Mouse (Mus musculus) brain, adult 2 months (tissue): ENCODE data around the gene Ikzf4.
"Not testable (repeated sequence)": the region's sequence is repeated elsewhere in the genome, so short reads cannot be mapped to it uniquely, and the experiment has no call there.

Experiments used
- DNase-seq: peaks from one replicate; pipeline ENCODE4 v3.0.0; 2011; ENCODE audit warnings: low read depth, low spot score

Ikzf4 gene

GRCm38 (mm10) chr10:128640891-128641290, 4.9 kb downstream of the Ikzf4 start:
- no peak for DNase-seq

GRCm38 (mm10) chr10:128639999-128640398, 5.8 kb downstream of the Ikzf4 start:
- DNase-seq, result no peak

- no peak for DNase-seq
Observed at GRCm38 (mm10) chr10:128637011-128637410, 8.8 kb downstream of the Ikzf4 start.

- no peak for DNase-seq
Observed at GRCm38 (mm10) chr10:128636561-128636960, 9.2 kb downstream of the Ikzf4 start.

GRCm38 (mm10) chr10:128635697-128636096, 10.1 kb downstream of the Ikzf4 start:
- no peak for DNase-seq

GRCm38 (mm10) chr10:128631571-128631970, 14.2 kb downstream of the Ikzf4 start:
- no peak for DNase-seq

GRCm38 (mm10) chr10:128630306-128630705, 15.5 kb downstream of the Ikzf4 start:
- DNase-seq, result not testable (repeated sequence)

- no peak for DNase-seq
Observed at GRCm38 (mm10) chr10:128629746-128630145, 16.0 kb downstream of the Ikzf4 start.

GRCm38 (mm10) chr10:128627398-128628317, 18.1 kb downstream of the Ikzf4 start:
- DNase-seq, result no peak

- peak; percentile 100 for DNase-seq
Observed at GRCm38 (mm10) chr10:128626311-128627310, 19.2 kb downstream of the Ikzf4 start, which contains the start of gene Rps26. TSS of gene Rps26 (minus strand) at chr10:128626747.

GRCm38 (mm10) chr10:128625287-128625894, 20.4 kb downstream of the Ikzf4 start:
- no peak for DNase-seq

- not testable (repeated sequence) for DNase-seq
Observed at GRCm38 (mm10) chr10:128623106-128623613, 22.6 kb downstream of the Ikzf4 start.

GRCm38 (mm10) chr10:128622702-128623101, 23.1 kb downstream of the Ikzf4 start:
- no peak for DNase-seq

GRCm38 (mm10) chr10:128621986-128622520, 23.7 kb downstream of the Ikzf4 start:
- DNase-seq, result no peak

- DNase-seq, result no peak
Observed at GRCm38 (mm10) chr10:128620241-128620640, 25.6 kb downstream of the Ikzf4 start.

- DNase-seq, result not testable (repeated sequence)
Observed at GRCm38 (mm10) chr10:128619148-128619547, 26.6 kb downstream of the Ikzf4 start.

- DNase-seq, result no peak
Observed at GRCm38 (mm10) chr10:128618570-128618969, 27.2 kb downstream of the Ikzf4 start.

GRCm38 (mm10) chr10:128615798-128616448, 29.9 kb downstream of the Ikzf4 start:
- DNase-seq, result not testable (repeated sequence)

- no peak for DNase-seq
Observed at GRCm38 (mm10) chr10:128614934-128615333, 30.9 kb downstream of the Ikzf4 start.

GRCm38 (mm10) chr10:128613820-128614219, 32.0 kb downstream of the Ikzf4 start:
- not testable (repeated sequence) for DNase-seq

- DNase-seq, result no peak
Observed at GRCm38 (mm10) chr10:128613154-128613440, 32.7 kb downstream of the Ikzf4 start.
